Mouse (Mus musculus): ENCODE measurements around the gene Phc2.

Phc2 gene

DNA sequence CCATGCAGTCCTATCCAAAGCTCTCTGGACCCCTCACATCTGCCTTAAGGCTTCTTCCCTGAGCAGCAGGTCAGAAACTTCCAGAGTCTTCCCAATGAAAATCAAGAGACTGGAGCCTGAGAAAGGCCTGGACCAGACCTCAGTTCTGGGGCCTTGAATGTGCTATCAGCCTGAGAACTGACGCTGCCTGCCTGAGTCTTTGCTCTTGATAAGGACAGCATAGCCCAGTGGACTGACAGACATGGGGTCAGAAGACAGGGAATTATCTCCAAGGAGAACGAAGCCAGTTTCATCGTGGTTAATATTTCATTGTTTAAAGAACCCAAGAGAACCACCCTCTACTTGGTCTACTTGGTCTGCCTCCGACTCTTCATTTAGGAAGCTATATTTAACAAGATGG lies 128.1 kb downstream of the Phc2 start:
- no peak for DNase-seq (ENCODE audit: low spot score in 2 of 2)

DNA sequence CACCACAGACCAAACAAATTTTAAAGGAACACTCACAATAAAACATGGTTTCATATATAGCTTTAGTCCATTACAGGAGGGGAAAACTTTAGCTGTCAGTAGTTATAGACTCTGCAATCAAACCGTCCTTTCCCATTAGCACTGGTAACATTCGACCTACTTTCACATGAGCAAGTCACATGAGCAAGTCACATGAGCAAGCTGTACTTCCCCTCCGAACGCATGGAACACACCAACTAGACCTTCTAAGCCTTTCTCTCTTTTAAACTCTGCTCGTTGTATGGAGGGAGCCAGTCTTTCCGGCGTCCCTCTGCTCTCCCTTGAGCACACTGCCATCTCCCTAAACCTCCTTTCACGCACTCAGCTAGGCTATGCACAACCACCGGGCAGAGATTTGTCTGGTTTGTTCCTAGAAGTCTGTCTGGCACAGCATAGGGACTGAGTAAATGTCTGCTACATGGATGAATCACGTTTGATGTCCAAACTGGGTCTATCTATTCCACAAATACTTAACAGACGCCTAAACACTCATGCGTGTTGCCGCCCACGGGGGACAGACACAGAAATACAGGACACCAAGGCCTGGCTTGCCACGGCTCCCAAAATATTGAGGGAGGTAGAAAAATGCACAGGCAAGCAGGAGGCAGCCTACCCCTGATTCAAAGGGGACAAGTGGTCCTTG lies 130.6 kb downstream of the Phc2 start:
- no peak for DNase-seq (ENCODE audit: low spot score in 2 of 2)

DNA sequence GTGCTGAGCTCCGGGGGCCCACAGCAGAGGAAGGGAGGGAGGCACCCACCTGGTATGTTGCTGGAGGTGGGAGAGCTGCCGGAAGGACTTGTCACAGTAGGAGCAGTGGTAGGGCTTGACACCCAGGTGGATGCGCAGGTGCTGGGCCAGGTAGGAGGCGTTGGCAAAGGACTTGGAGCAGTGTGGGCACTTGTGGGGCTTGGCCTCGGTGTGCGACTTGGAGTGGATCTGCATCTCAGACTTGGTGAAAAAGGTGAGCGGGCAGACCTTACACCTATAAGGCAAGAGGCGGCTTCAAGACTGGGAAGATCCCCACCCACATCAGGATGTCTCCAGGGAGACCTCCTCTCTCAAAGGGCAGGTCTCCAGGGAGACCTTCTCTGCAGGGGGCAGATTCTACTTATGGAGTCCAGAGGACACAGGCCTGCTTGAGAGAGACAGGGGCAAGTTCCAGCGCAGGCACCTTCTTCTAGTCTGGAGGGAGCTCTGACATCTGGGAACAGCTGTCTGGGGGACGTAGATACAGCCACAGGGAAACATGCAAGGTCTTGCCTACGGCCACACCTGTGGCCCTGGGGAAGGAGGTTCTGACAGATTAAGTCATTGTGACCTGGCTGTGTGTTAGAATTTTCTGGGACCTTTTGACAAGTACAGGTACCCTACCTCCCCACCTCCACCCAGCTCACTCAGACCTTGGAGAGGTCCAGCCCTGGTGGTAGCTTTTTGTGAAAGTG lies 131.6 kb downstream of the Phc2 start:
- no peak for DNase-seq (ENCODE audit: low spot score in 2 of 2)

DNA sequence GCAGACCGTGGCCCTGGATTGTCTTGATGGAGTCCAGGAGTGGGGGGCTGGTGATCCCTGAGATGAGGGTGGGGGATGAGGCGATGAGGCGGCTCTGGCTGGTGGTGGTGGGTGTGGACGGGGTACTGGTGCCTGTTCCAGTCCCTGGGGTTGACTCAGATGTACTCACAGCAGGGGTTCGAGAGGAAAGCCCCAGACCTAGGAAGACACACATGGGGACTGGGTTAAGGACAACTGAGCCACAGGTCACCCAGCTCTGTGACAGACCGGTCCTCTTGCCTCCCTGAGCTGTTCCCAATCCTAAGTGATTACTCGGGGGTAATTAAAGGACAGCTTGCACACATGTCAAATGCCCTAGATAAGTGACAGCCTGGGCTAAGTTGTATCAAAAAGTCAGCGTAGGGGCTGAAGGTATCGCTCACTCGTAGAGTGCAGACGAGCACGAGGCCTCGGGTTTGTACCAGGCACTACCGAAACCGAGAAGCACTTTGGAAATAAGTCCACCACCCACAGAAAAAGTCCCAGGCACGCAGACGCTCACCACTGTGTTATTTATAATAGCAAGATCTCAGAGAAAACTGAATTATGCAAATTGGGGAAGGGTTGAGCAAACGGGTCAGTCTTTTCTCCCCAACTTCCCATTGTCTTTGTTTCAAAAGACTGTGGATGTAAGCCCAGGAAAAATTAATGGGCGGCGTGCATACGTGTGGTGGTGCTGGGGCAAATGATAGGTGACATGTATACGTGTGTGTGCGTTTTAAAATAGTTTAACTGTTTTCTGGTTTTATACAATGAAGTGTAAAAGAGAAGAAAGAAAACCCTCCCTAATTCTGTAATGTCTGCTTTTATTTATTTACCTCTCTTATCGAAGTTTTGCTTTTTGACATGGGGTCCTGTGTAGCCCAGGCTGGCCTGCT lies 132.8 kb downstream of the Phc2 start:
- no peak for DNase-seq (ENCODE audit: low spot score in 2 of 2)

DNA sequence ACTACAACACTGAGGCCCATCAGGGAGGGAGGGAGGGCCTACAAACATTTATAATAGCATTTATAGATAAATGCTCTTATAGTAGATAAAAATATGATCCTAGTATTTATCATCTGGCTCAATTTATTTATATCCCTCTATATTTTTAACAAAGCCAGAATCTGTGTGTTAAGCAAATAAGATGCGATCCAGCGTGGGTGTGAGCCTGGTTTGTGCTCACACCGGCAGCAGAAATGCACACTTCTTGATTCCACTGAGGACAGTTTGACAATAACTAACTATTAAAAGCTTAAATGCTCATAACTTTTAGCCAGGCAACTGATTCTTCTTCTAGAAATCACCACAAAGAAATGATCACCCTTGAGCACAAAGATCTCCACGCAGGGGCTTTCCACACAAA lies 133.6 kb downstream of the Phc2 start:
- DNase-seq (ENCODE audit: low spot score in 2 of 2), result no peak

DNA sequence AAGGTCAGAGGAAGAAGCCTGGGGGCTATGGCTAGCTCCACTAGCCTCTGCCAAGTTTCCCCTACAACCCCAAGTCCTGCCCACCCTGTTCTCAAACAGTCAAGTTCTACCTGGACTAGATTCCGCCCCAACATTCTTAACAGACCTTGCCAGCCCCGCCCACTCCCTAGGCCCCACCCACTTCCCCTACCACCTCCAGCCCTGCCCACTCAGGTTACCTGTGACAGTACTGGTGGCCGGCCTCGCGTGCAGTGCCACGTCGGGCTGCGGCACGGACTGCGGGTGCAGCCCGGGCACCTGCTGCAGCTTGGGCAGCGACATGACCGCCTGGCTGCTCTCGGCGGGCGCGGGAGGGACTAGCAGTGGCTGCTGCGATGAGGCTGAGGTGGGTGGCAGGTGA lies 135.1 kb downstream of the Phc2 start:
- no peak for DNase-seq (ENCODE audit: low spot score in 2 of 2)

DNA sequence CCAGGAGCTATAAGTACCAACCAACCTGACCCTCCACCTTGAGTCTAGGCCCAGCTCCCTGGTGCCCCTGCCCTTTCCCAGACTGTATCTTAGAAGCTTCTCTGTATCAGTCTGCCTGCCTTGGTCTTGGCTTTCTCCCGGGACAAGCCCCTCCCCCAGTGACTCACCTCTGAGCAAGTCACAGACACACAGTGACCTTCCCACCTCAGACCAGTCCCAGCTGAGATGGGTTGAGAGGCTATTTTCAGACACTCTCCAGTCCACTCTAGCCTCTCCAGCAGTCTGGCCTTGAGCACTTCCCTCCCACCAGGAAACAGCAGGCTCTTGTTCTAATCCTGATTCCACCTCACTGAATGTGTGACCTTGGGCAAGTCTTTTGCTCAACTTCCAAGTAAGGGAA lies 139.2 kb downstream of the Phc2 start:
- DNase-seq (ENCODE audit: low spot score in 2 of 2), result no peak

DNA sequence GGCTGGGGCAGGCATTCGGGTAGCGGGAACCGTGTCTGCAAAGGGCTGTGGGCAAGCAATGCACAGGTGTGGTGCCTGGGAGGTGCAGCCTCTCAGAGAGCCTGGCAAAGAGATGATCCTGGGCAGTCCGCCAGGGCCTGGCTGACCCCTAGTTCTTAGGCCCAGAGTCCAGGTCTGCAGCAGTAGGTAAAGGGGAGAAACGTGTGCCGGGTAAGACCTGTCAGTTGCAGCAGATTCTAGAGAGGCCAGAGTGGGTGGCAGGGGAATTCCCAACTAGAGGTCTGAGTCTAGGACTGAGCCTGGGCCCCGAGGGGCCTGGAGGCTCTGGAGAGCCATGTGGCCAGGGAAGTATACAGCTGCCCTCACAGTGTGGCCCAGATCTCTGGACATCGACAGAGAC lies 139.7 kb downstream of the Phc2 start:
- DNase-seq (ENCODE audit: low spot score in 2 of 2), result no peak

DNA sequence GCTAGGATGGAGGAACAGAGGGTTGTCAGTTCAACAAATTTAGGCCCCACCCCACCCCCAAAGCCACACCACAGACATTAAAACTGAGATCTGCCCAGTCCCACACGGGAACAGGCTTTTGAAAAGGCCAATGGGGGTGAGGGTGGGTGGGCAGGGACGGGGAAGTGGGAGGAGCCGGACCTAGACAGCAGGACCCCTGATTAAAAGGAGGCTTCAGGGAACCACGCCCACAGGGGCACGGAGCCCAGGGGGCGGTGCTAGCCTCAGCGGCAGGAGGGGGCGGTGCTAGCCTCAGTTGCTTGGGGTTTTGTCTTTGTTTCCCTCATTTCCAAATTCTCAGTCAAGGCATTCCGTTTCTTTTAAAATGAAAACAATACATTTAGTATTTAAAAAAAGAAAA lies 141.1 kb downstream of the Phc2 start:
- no peak for DNase-seq (ENCODE audit: low spot score in 2 of 2)

DNA sequence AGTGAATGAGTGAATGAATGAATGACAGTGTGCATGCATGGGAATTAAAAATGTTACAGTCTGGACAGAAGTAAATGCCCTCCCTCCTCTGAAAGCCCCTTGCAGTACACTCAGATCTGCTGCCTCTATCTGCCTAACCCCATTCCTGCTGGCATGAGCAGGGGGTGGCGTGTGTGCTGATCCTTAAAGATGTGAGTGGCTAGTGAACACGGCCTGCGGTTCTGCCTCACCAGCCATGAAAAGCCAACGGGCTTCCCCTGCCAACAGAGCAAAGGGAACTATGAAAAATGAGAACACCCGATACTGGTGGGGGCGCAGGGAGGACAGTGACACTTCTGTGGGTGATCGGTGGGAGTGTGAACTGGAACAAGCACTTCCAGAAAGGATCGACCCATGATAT lies 142.3 kb downstream of the Phc2 start:
- DNase-seq (ENCODE audit: low spot score in 2 of 2), result no peak

DNA sequence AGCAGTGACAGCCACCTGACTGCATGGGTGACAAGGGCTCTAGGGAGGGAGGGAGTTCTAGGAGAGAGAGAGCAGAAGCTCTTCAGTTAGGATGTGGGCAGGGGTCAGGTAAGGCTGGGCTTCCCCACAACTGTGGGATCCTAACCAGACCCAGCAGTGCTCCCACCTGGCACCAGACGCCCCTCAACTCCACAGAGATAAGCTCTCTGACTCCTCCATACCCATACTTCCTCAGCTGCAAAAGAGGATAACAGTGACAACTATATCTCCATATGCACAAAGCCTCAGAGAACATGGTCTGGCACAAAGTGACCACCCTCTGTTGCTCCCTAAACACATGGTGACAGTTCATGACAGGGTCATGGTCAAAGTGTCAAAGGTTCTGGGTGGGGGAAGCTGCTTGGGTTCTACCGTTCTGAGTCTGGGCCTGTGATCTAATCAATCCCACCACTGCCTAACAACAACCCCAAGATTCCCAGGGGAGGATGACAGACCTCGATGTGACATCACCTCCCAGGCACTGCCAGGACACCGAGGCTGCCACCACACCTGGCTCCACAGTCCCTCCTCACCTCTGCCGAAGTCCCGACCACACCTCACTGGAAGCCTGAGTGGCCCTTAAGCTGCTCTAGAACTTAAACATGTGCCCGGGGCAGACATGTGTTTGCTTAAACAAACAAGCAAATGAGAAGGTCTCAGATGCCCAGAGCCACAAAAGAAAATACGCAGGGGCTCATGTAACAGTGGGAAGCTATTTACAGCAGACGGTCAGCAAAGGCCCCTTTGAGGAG lies 147.4 kb downstream of the Phc2 start:
- no peak for DNase-seq (ENCODE audit: low spot score in 2 of 2)

All from frontal cortex, postnatal 14 days (tissue).